Mouse (Mus musculus): Measurements from ENCODE around the gene Brinp2.

The Brinp2 gene

GRCm38 (mm10) chr1:158356051-158356461 lies at the start of gene Brinp2:
Brinp2 (minus strand) TSS chr1:158356326.
- WGBS, result under 1% methylated on average over 30 of the region's 30 CpGs

GRCm38 (mm10) chr1:158400898-158401297 lies 44.8 kb upstream of the Brinp2 start:
- WGBS, result 37% methylated on average over 2 of the region's 2 CpGs

- 62% methylated on average over 2 of the region's 2 CpGs for WGBS
Measured at GRCm38 (mm10) chr1:158397058-158397457, 40.9 kb upstream of the Brinp2 start.

GRCm38 (mm10) chr1:158390693-158391092 lies 34.6 kb upstream of the Brinp2 start:
- 63% methylated on average over 4 of the region's 4 CpGs for WGBS

- 91% methylated on average over 4 of the region's 4 CpGs for WGBS
Measured at GRCm38 (mm10) chr1:158388995-158389394, 32.9 kb upstream of the Brinp2 start.

GRCm38 (mm10) chr1:158386781-158387180 lies 30.7 kb upstream of the Brinp2 start:
- WGBS, result 37% methylated on average over 3 of the region's 3 CpGs

- WGBS, result 88% methylated on average over 2 of the region's 2 CpGs
Measured at GRCm38 (mm10) chr1:158385311-158385710, 29.2 kb upstream of the Brinp2 start.

- WGBS, result 51% methylated on average over 3 of the region's 3 CpGs
Measured at GRCm38 (mm10) chr1:158383210-158383609, 27.1 kb upstream of the Brinp2 start.

GRCm38 (mm10) chr1:158382277-158382676 lies 26.2 kb upstream of the Brinp2 start:
- WGBS, result 86% methylated on average over 6 of the region's 6 CpGs

- WGBS, result 20% methylated on average over 1 of the region's 1 CpGs
Measured at GRCm38 (mm10) chr1:158364461-158364860, 8.3 kb upstream of the Brinp2 start.

- 1% methylated on average over 35 of the region's 37 CpGs for WGBS
Measured at GRCm38 (mm10) chr1:158362292-158363101, 6.4 kb upstream of the Brinp2 start.

GRCm38 (mm10) chr1:158361964-158362291 lies 5.8 kb upstream of the Brinp2 start, which contains the start of gene Astn1:
Astn1 (plus strand) TSS chr1:158362273.
- WGBS, result 2% methylated on average over 2 of the region's 2 CpGs

GRCm38 (mm10) chr1:158355177-158356050 lies 712 bp downstream of the Brinp2 start:
- WGBS, result 3% methylated on average over 28 of the region's 28 CpGs

- whole genome bisulfite sequencing, result 39% methylated on average over 5 of the region's 5 CpGs
Measured at GRCm38 (mm10) chr1:158353656-158354371, 2.3 kb downstream of the Brinp2 start.

GRCm38 (mm10) chr1:158343243-158343714 lies 12.8 kb downstream of the Brinp2 start:
- 54% methylated on average over 6 of the region's 6 CpGs for WGBS

GRCm38 (mm10) chr1:158328839-158329238 lies 27.3 kb downstream of the Brinp2 start:
- WGBS, result 39% methylated on average over 2 of the region's 2 CpGs

GRCm38 (mm10) chr1:158328126-158328525 lies 28.0 kb downstream of the Brinp2 start:
- WGBS, result 41% methylated on average over 5 of the region's 5 CpGs

GRCm38 (mm10) chr1:158323325-158323724 lies 32.8 kb downstream of the Brinp2 start:
- 62% methylated on average over 6 of the region's 6 CpGs for WGBS

- 46% methylated on average over 5 of the region's 5 CpGs for WGBS
Measured at GRCm38 (mm10) chr1:158310426-158311156, 45.5 kb downstream of the Brinp2 start.

GRCm38 (mm10) chr1:158297042-158297441 lies 59.1 kb downstream of the Brinp2 start:
- 43% methylated on average over 7 of the region's 7 CpGs for WGBS

- WGBS, result 50% methylated on average over 8 of the region's 8 CpGs
Measured at GRCm38 (mm10) chr1:158296287-158296931, 59.7 kb downstream of the Brinp2 start.

Data from cerebral cortex, adult 2 months (tissue).